ENCODE assay signal across 14 mouse cellular contexts in genomic region chr4:139146760-139147159, GRCm38 (mm10). TPM values are rescaled to one million over a fixed set of nuclear protein-coding genes. Genes with fewer than 3 reads are reported as not detected.
DNase-seq lines count a peak whose midpoint lies in the region; ATAC-seq and TF ChIP-seq lines count a peak whose summit lies in the region.
"Had no signal": no experiment of that assay in that cellular context is flagged by ENCODE, and none has a peak within 500 bp of the region (broad histone marks: within the 10 kb centered on the region; RNA-seq: fewer than 3 reads in every experiment).

No protein-coding gene starts in this region.

- WGBS in heart, embryonic 14.5 days = 61% methylated on average over 5 of the region's 5 CpGs
- WGBS in small intestine, adult 2 months = 72% methylated on average over 5 of the region's 5 CpGs
- WGBS in midbrain, embryonic 11.5 days = 88% methylated on average over 5 of the region's 5 CpGs
- WGBS in limb, embryonic 10.5 days = 90% methylated on average over 5 of the region's 5 CpGs

- peak; percentile 21; the same call in 1 of the 2 replicates for ATAC-seq in heart, embryonic 14.5 days (ENCODE audit: insufficient number of reproducible peaks, insufficient read depth, low FRiP score, low read depth)
- ATAC-seq in midbrain, embryonic 11.5 days (ENCODE audit: low FRiP score) = no peak
- ATAC-seq: forebrain, embryonic 16.5 days; hindbrain, postnatal 0 days had no signal

- H3K36me3 ChIP-seq in heart, embryonic 14.5 days (ENCODE audit: control insufficient read depth, insufficient read depth, low read length) = no peaks in the 10 kb centered on the region
- no peaks in the 10 kb centered on the region for H3K36me3 ChIP-seq in small intestine, adult 2 months (ENCODE audit: control insufficient read depth, insufficient read depth, low read length)
- H3K36me3 ChIP-seq in midbrain, embryonic 11.5 days (ENCODE audit: control insufficient read depth, insufficient read depth, low read length) = no peaks in the 10 kb centered on the region
- no peaks in the 10 kb centered on the region for H3K36me3 ChIP-seq in limb, embryonic 10.5 days
- H3K36me3 ChIP-seq: limb, embryonic 15.5 days had no signal

- H3K4me2 ChIP-seq in heart, embryonic 14.5 days (ENCODE audit: low read length) = no peak overlapping the region
- H3K4me2 ChIP-seq in midbrain, embryonic 11.5 days = no peak overlapping the region
- H3K4me2 ChIP-seq: limb, embryonic 15.5 days had no signal

- TF ChIP-seq CTCF in small intestine, adult 2 months (IDR thresholded peaks at IDR 0.05; ENCODE audit: extremely low read depth, insufficient read length, insufficient replicate concordance, low read depth, low read length) = no peak

- no peak overlapping the region for H3K4me3 ChIP-seq in heart, embryonic 14.5 days (ENCODE audit: control insufficient read depth in 1 of 2, insufficient read depth in 1 of 2, low read depth in 1 of 2, low read length in 2 of 2)
- H3K4me3 ChIP-seq in small intestine, adult 2 months (ENCODE audit: low read depth, low read length) = no peak overlapping the region
- H3K4me3 ChIP-seq in midbrain, embryonic 11.5 days (ENCODE audit: low read depth, low read length) = no peak overlapping the region
- no peak overlapping the region for H3K4me3 ChIP-seq in limb, embryonic 10.5 days
- H3K4me3 ChIP-seq: limb, embryonic 15.5 days had no signal

- DNase-seq in right cerebral cortex, postnatal 25 days = peak; percentile 19
- no peak for DNase-seq in right cerebral cortex, postnatal 14 days
- peak; percentile 100 for DNase-seq in fibroblast of lung, adult 2 months (ENCODE audit: low read depth)
- DNase-seq in layer of hippocampus, adult 18-20 months (ENCODE audit: low spot score in 2 of 2) = no peak
- no peak for DNase-seq in midbrain, embryonic 11.5 days (ENCODE audit: low spot score, missing footprints)
- DNase-seq in limb, embryonic 10.5 days (ENCODE audit: low spot score) = no peak

- no peaks in the 10 kb centered on the region for H3K27me3 ChIP-seq in heart, embryonic 14.5 days (ENCODE audit: control insufficient read depth, insufficient read depth, low read length)
- no peaks in the 10 kb centered on the region for H3K27me3 ChIP-seq in small intestine, adult 2 months (ENCODE audit: control insufficient read depth, insufficient read depth, low read length)
- no peaks in the 10 kb centered on the region for H3K27me3 ChIP-seq in midbrain, embryonic 11.5 days (ENCODE audit: control insufficient read depth, insufficient read depth, low read length)
- no peaks in the 10 kb centered on the region for H3K27me3 ChIP-seq in limb, embryonic 10.5 days (ENCODE audit: low read depth, poor library complexity, severe bottlenecking)
- H3K27me3 ChIP-seq: limb, embryonic 15.5 days had no signal

- H3K27ac ChIP-seq in heart, embryonic 14.5 days (replicated peaks in 1 of 2; ENCODE audit: control insufficient read depth in 1 of 2, insufficient read depth in 1 of 2, low read depth in 2 of 2, low read length in 2 of 2) = 0 out of 4 replicates have a peak overlapping the region, but pooled peaks of 1 of the 2 experiments have one; percentile 24
- 0 out of 2 replicates have a peak overlapping the region, but pooled peaks have one; percentile 5 for H3K27ac ChIP-seq in small intestine, adult 2 months (ENCODE audit: insufficient read depth, low read depth, low read length)
- H3K27ac ChIP-seq in midbrain, embryonic 11.5 days (ENCODE audit: low read depth, low read length) = no peak overlapping the region
- H3K27ac ChIP-seq in limb, embryonic 10.5 days = no peak overlapping the region
- H3K27ac ChIP-seq: hindbrain, postnatal 0 days; limb, embryonic 15.5 days had no signal

- no peak for TF ChIP-seq POLR2A in small intestine, adult 2 months (IDR thresholded peaks at IDR 0.05; ENCODE audit: low read depth, low read length)

- peaks cover 14% of the 10 kb centered on the region for H3K9me3 ChIP-seq in heart, embryonic 14.5 days (ENCODE audit: control insufficient read depth, low read length)
- H3K9me3 ChIP-seq in midbrain, embryonic 11.5 days (ENCODE audit: control insufficient read depth, low read length) = no peaks in the 10 kb centered on the region
- H3K9me3 ChIP-seq in limb, embryonic 10.5 days (replicated peaks) = peaks cover 9% of the 10 kb centered on the region
- H3K9me3 ChIP-seq: limb, embryonic 15.5 days had no signal

- no peak overlapping the region for H3K9ac ChIP-seq in heart, embryonic 14.5 days (ENCODE audit: low read length)
- no peak overlapping the region for H3K9ac ChIP-seq in midbrain, embryonic 11.5 days (ENCODE audit: low read length)
- H3K9ac ChIP-seq: limb, embryonic 15.5 days had no signal

- H3K4me1 ChIP-seq in heart, embryonic 14.5 days (ENCODE audit: control insufficient read depth in 2 of 2, insufficient read depth in 2 of 2, low read length in 2 of 2) = no peaks in the 10 kb centered on the region
- H3K4me1 ChIP-seq in small intestine, adult 2 months (ENCODE audit: control insufficient read depth, insufficient read depth, insufficient read length, low read length) = peaks cover 4% of the 10 kb centered on the region; the same call in 1 of the 2 replicates
- H3K4me1 ChIP-seq in midbrain, embryonic 11.5 days (ENCODE audit: control insufficient read depth, insufficient read depth, low read length) = peaks cover 4% of the 10 kb centered on the region
- peaks cover 19% of the 10 kb centered on the region for H3K4me1 ChIP-seq in limb, embryonic 10.5 days

RNA-seq across cellular contexts. Expression of gene Minos1, which starts 15.8 kb away (rescaled TPM):
- polyA plus RNA-seq in heart, embryonic 14.5 days (2014; fragmentation: Nextera tagmentation; extraction: Ambion mirVana) = 761 and 765 TPM in 2 replicates
- 15.4 and 29.4 TPM in 2 replicates for polyA plus RNA-seq in small intestine, adult 2 months (2012; rRNA removed)
- 100 to 1,000 TPM; 189 to 193 TPM for total RNA-seq in layer of hippocampus, adult 18-20 months (2021)
- polyA plus RNA-seq in midbrain, embryonic 11.5 days (2014; fragmentation: Nextera tagmentation; extraction: Ambion mirVana) = 421 and 426 TPM in 2 replicates
- polyA plus RNA-seq in limb, embryonic 10.5 days (2016; fragmentation: Nextera tagmentation; extraction: Ambion mirVana) = 393 and 402 TPM in 2 replicates

RNA-seq across cellular contexts. Expression of gene Capzb, which starts 45.9 kb away (rescaled TPM):
- 292 and 301 TPM in 2 replicates for polyA plus RNA-seq in heart, embryonic 14.5 days (2014; fragmentation: Nextera tagmentation; extraction: Ambion mirVana)
- polyA plus RNA-seq in small intestine, adult 2 months (2012; rRNA removed) = 159 and 390 TPM in 2 replicates
- total RNA-seq in layer of hippocampus, adult 18-20 months (2021) = 100 to 1,000 TPM; 400 to 403 TPM
- 244 and 249 TPM in 2 replicates for polyA plus RNA-seq in midbrain, embryonic 11.5 days (2014; fragmentation: Nextera tagmentation; extraction: Ambion mirVana)
- polyA plus RNA-seq in limb, embryonic 10.5 days (2016; fragmentation: Nextera tagmentation; extraction: Ambion mirVana) = 385 and 390 TPM in 2 replicates

RNA-seq across cellular contexts. Expression of gene Nbl1, which starts 54.0 kb away (rescaled TPM):
- polyA plus RNA-seq in heart, embryonic 14.5 days (2014; fragmentation: Nextera tagmentation; extraction: Ambion mirVana) = 13.0 and 15.1 TPM in 2 replicates
- 72.9 and 160 TPM in 2 replicates for polyA plus RNA-seq in small intestine, adult 2 months (2012; rRNA removed)
- 10 to 100 TPM; 80.3 to 92.2 TPM for total RNA-seq in layer of hippocampus, adult 18-20 months (2021)
- polyA plus RNA-seq in midbrain, embryonic 11.5 days (2014; fragmentation: Nextera tagmentation; extraction: Ambion mirVana) = 12.7 and 13.6 TPM in 2 replicates
- 12.5 and 28.7 TPM in 2 replicates for polyA plus RNA-seq in limb, embryonic 10.5 days (2016; fragmentation: Nextera tagmentation; extraction: Ambion mirVana)
- total RNA-seq: common myeloid progenitor, adult 5-6 weeks; megakaryocyte progenitor cell, adult 5-6 weeks; MEL had no signal

Comparison
In these comparisons a context has a peak if more than half of its experiments do, and no peak if none do; other contexts are left out.
1. DNase-seq: peak in right cerebral cortex, postnatal 25 days (single experiment) and fibroblast of lung, adult 2 months (single experiment); none in right cerebral cortex, postnatal 14 days (single experiment), layer of hippocampus, adult 18-20 months (0 of 2), midbrain, embryonic 11.5 days (single experiment) and limb, embryonic 10.5 days (single experiment).
2. RNA of gene Minos1, which starts 15.8 kb away (polyA plus RNA-seq): 761 to 765 TPM in heart, embryonic 14.5 days, 421 to 426 TPM in midbrain, embryonic 11.5 days and 393 to 402 TPM in limb, embryonic 10.5 days; 15.4 to 29.4 TPM in small intestine, adult 2 months; every median in the first group is over 10 times any median in the second.